Mouse (Mus musculus): ENCODE data around the gene Dennd2c. TPM values are rescaled to one million over a fixed set of nuclear protein-coding genes. Genes with fewer than 3 reads are reported as not detected.
"Not testable (repeated sequence)": the region's sequence is repeated elsewhere in the genome, so short reads cannot be mapped to it uniquely, and the experiment has no call there.

Dennd2c gene
- polyA plus RNA-seq, 1 experiment from 2014 or later = 3.6 TPM

- Histone ChIP-seq H3K27me3 (ENCODE audit: control insufficient read depth, insufficient read depth, low read length) (no peaks in the 10 kb centered on the region), H3K4me3 (ENCODE audit: low read length) (no peak overlapping the region), H3K4me2 (replicated peaks; ENCODE audit: low read depth, low read length) (peak overlapping the region; percentile 10; the same call in 1 of the 2 replicates), H3K27ac (ENCODE audit: low read depth, low read length) (no peak overlapping the region), H3K9me3 (ENCODE audit: control insufficient read depth, low read length) (no peaks in the 10 kb centered on the region), H3K9ac (ENCODE audit: low read depth, low read length) (no peak overlapping the region), H3K4me1 (ENCODE audit: control insufficient read depth, insufficient read depth, low read length) (peaks cover 13% of the 10 kb centered on the region; the same call in 1 of the 2 replicates), H3K36me3 (ENCODE audit: control insufficient read depth, insufficient read depth, low read length) (no peaks in the 10 kb centered on the region)
- 33% methylated on average over 4 of the region's 4 CpGs for WGBS
- ATAC-seq (ENCODE audit: low FRiP score, low TSS enrichment) = no peak
Measured at GRCm38 (mm10) chr3:103128251-103128650, 25.8 kb downstream of the Dennd2c start.

- Histone ChIP-seq H3K9ac (ENCODE audit: low read depth, low read length) (no peak overlapping the region), H3K27me3 (ENCODE audit: control insufficient read depth, insufficient read depth, low read length) (no peaks in the 10 kb centered on the region), H3K4me2 (replicated peaks; ENCODE audit: low read depth, low read length) (no peak overlapping the region), H3K36me3 (ENCODE audit: control insufficient read depth, insufficient read depth, low read length) (no peaks in the 10 kb centered on the region), H3K4me1 (ENCODE audit: control insufficient read depth, insufficient read depth, low read length) (peaks cover 13% of the 10 kb centered on the region; the same call in 1 of the 2 replicates), H3K9me3 (ENCODE audit: control insufficient read depth, low read length) (no peaks in the 10 kb centered on the region), H3K27ac (ENCODE audit: low read depth, low read length) (peak overlapping the region; percentile 47; the same call in 1 of the 2 replicates), H3K4me3 (ENCODE audit: low read length) (no peak overlapping the region)
- no peak; the same call in 1 of the 2 replicates for ATAC-seq (ENCODE audit: low FRiP score, low TSS enrichment)
- WGBS = 71% methylated on average over 8 of the region's 8 CpGs
Measured at GRCm38 (mm10) chr3:103129367-103130159, 27.2 kb downstream of the Dennd2c start.

- Histone ChIP-seq H3K4me3 (ENCODE audit: low read length) (0 out of 2 replicates have a peak overlapping the region, but pooled peaks have one; percentile 6), H3K27me3 (ENCODE audit: control insufficient read depth, insufficient read depth, low read length) (no peaks in the 10 kb centered on the region), H3K4me2 (replicated peaks; ENCODE audit: low read depth, low read length) (0 out of 2 replicates have a peak overlapping the region, but pooled peaks have one; percentile 1), H3K4me1 (ENCODE audit: control insufficient read depth, insufficient read depth, low read length) (peaks cover 13% of the 10 kb centered on the region; the same call in 1 of the 2 replicates), H3K27ac (ENCODE audit: low read depth, low read length) (no peak overlapping the region; the same call in 1 of the 2 replicates), H3K9ac (ENCODE audit: low read depth, low read length) (0 out of 2 replicates have a peak overlapping the region, but pooled peaks have one; percentile 4), H3K9me3 (ENCODE audit: control insufficient read depth, low read length) (no peaks in the 10 kb centered on the region), H3K36me3 (ENCODE audit: control insufficient read depth, insufficient read depth, low read length) (no peaks in the 10 kb centered on the region)
- WGBS = 15% methylated on average over 6 of the region's 6 CpGs
- ATAC-seq (ENCODE audit: low FRiP score, low TSS enrichment) = peak; percentile 77
Measured at GRCm38 (mm10) chr3:103130236-103130751, 27.9 kb downstream of the Dennd2c start.

GRCm38 (mm10) chr3:103133098-103133497, 30.7 kb downstream of the Dennd2c start:
- Histone ChIP-seq H3K27ac (ENCODE audit: low read depth, low read length) (no peak overlapping the region), H3K27me3 (ENCODE audit: control insufficient read depth, insufficient read depth, low read length) (no peaks in the 10 kb centered on the region), H3K36me3 (ENCODE audit: control insufficient read depth, insufficient read depth, low read length) (no peaks in the 10 kb centered on the region), H3K4me3 (ENCODE audit: low read length) (no peak overlapping the region), H3K4me2 (replicated peaks; ENCODE audit: low read depth, low read length) (no peak overlapping the region), H3K4me1 (ENCODE audit: control insufficient read depth, insufficient read depth, low read length) (peaks cover 13% of the 10 kb centered on the region; the same call in 1 of the 2 replicates), H3K9me3 (ENCODE audit: control insufficient read depth, low read length) (no peaks in the 10 kb centered on the region), H3K9ac (ENCODE audit: low read depth, low read length) (no peak overlapping the region)
- no peak for ATAC-seq (ENCODE audit: low FRiP score, low TSS enrichment)
- 92% methylated on average over 10 of the region's 10 CpGs for WGBS

- Histone ChIP-seq H3K4me3 (ENCODE audit: low read length) (no peak overlapping the region), H3K9me3 (ENCODE audit: control insufficient read depth, low read length) (no peaks in the 10 kb centered on the region), H3K4me2 (replicated peaks; ENCODE audit: low read depth, low read length) (no peak overlapping the region), H3K4me1 (ENCODE audit: control insufficient read depth, insufficient read depth, low read length) (0 out of 2 replicates have a peak, but pooled peaks cover 3% of the 10 kb centered on the region), H3K27ac (ENCODE audit: low read depth, low read length) (no peak overlapping the region), H3K36me3 (ENCODE audit: control insufficient read depth, insufficient read depth, low read length) (no peaks in the 10 kb centered on the region), H3K9ac (ENCODE audit: low read depth, low read length) (no peak overlapping the region), H3K27me3 (ENCODE audit: control insufficient read depth, insufficient read depth, low read length) (no peaks in the 10 kb centered on the region)
- no peak for ATAC-seq (ENCODE audit: low FRiP score, low TSS enrichment)
- WGBS = 88% methylated on average over 4 of the region's 4 CpGs
Measured at GRCm38 (mm10) chr3:103136414-103137077, 34.1 kb downstream of the Dennd2c start.

- H3K9ac ChIP-seq (ENCODE audit: low read depth, low read length) = no peak overlapping the region
- WGBS = 53% methylated on average over 8 of the region's 8 CpGs
- no peaks in the 10 kb centered on the region for H3K27me3 ChIP-seq (ENCODE audit: control insufficient read depth, insufficient read depth, low read length)
- H3K36me3 ChIP-seq (ENCODE audit: control insufficient read depth, insufficient read depth, low read length) = no peaks in the 10 kb centered on the region
- ATAC-seq (ENCODE audit: low FRiP score, low TSS enrichment) = no peak
- H3K9me3 ChIP-seq (ENCODE audit: control insufficient read depth, low read length) = no peaks in the 10 kb centered on the region
- H3K27ac ChIP-seq (ENCODE audit: low read depth, low read length) = peak overlapping the region; percentile 53; the same call in 1 of the 2 replicates
- H3K4me1 ChIP-seq (ENCODE audit: control insufficient read depth, insufficient read depth, low read length) = 0 out of 2 replicates have a peak, but pooled peaks cover 3% of the 10 kb centered on the region
- no peak overlapping the region for H3K4me3 ChIP-seq (ENCODE audit: low read length)
- no peak overlapping the region for H3K4me2 ChIP-seq (replicated peaks; ENCODE audit: low read depth, low read length)
Measured at GRCm38 (mm10) chr3:103139047-103139446, 36.6 kb downstream of the Dennd2c start.

- WGBS = 48% methylated on average over 11 of the region's 11 CpGs
- not testable (repeated sequence) for H3K4me3 ChIP-seq (ENCODE audit: low read length); H3K27me3 ChIP-seq (ENCODE audit: control insufficient read depth, insufficient read depth, low read length); H3K9ac ChIP-seq (ENCODE audit: low read depth, low read length); H3K4me1 ChIP-seq (ENCODE audit: control insufficient read depth, insufficient read depth, low read length); H3K27ac ChIP-seq (ENCODE audit: low read depth, low read length); ATAC-seq (ENCODE audit: low FRiP score, low TSS enrichment); H3K36me3 ChIP-seq (ENCODE audit: control insufficient read depth, insufficient read depth, low read length); H3K9me3 ChIP-seq (ENCODE audit: control insufficient read depth, low read length)
- 0 out of 2 replicates have a peak overlapping the region, but pooled peaks have one; percentile 10 for H3K4me2 ChIP-seq (replicated peaks; ENCODE audit: low read depth, low read length)
Measured at GRCm38 (mm10) chr3:103140095-103140838, 37.9 kb downstream of the Dennd2c start.

DNA sequence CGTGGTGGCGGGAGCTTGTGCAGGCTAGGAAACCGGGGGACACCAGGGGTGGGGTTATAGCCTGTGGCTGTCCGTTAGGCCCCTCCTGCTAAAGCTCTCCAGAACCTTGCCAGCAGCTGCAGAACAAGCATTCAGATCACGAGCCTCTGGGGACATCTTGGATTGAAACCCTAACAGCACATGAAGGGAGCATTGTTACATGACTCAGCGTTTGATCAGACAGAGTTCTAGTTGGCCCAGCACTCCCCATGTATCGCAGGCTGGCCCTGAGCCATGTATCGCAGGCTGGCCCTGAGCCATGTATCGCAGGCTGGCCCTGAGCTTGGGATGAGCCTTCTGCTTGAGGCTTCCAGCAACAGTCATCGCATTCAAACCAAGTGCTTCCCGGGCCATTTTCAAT, 38.9 kb downstream of the Dennd2c start:
- Histone ChIP-seq H3K9me3 (ENCODE audit: control insufficient read depth, low read length) (no peaks in the 10 kb centered on the region), H3K4me1 (ENCODE audit: control insufficient read depth, insufficient read depth, low read length) (0 out of 2 replicates have a peak, but pooled peaks cover 3% of the 10 kb centered on the region), H3K27ac (ENCODE audit: low read depth, low read length) (no peak overlapping the region), H3K27me3 (ENCODE audit: control insufficient read depth, insufficient read depth, low read length) (no peaks in the 10 kb centered on the region), H3K4me3 (ENCODE audit: low read length) (no peak overlapping the region), H3K9ac (ENCODE audit: low read depth, low read length) (no peak overlapping the region), H3K36me3 (ENCODE audit: control insufficient read depth, insufficient read depth, low read length) (no peaks in the 10 kb centered on the region), H3K4me2 (replicated peaks; ENCODE audit: low read depth, low read length) (no peak overlapping the region)
- ATAC-seq (ENCODE audit: low FRiP score, low TSS enrichment) = no peak
- WGBS = 89% methylated on average over 11 of the region's 11 CpGs

All from kidney, embryonic 14.5 days (tissue).